Mouse (Mus musculus) activated CD4-positive, CD25-positive, alpha-beta regulatory T cell, adult 4 months (primary cell): Measurements from ENCODE around the gene Ccdc89. TPM values are rescaled to one million over a fixed set of nuclear protein-coding genes. Genes with fewer than 3 reads are reported as not detected.

Source experiments
- ATAC-seq: one replicate; pipeline ENCODE4 v1.8.0; 2017
- polyA plus RNA-seq, 2 experiments: library from polyadenylated mRNA; unstranded; fragments of 100-300 nt; shearing (Covaris generic); gene quantifications; one replicate each; pipeline ENCODE4 v1.2.1; 2017

Gene Ccdc89
- not detected for polyA plus RNA-seq

DNA sequence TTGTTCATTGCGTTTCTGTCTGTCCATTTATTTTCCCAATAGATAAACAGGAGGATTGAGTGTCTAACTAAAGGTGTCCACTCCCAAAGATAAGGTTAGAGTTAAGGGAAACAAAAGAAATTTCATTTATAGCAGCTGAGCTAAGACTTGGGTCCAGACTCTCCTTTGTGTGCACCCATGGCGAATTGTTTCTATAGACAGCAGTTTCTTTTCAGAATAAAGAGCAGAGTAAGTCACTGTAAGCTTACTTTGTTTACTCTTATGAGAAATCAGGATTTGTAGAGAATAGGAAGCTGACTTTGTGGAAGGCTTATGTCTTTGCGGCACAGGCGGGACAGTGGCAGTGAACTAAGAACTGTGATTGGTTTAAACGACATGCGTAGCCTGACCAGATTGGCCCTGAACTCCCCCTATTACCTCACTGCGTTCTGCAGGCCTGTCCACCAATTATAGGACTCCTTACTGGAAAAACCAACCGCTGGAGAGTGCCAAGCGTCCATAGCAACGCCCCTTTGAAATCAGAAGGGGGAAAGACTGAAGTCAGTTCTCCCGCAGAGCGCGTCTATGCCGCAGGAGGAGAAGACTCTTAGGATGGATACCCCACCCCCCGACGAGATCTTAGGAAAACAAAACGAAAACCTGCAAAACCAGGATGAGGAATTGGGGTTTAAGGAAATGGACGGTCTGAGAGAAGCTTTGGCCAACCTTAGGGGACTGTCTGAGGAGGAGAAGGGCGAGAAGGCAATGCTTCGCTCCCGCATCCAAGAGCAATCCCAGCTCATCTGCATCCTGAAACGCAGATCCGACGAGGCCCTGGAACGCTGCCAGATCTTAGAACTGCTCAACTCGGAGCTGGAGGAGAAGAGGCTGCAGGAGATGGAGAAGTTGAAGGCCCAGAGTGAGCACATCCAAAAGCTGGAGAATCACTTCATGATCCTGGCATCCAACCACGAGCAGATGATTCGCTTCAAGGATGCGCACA is at the start of gene Ccdc89:
TSS of gene Ccdc89 (plus strand) at position 558 of the 982 bp plus-strand sequence.
- ATAC-seq: peak; percentile 97

DNA sequence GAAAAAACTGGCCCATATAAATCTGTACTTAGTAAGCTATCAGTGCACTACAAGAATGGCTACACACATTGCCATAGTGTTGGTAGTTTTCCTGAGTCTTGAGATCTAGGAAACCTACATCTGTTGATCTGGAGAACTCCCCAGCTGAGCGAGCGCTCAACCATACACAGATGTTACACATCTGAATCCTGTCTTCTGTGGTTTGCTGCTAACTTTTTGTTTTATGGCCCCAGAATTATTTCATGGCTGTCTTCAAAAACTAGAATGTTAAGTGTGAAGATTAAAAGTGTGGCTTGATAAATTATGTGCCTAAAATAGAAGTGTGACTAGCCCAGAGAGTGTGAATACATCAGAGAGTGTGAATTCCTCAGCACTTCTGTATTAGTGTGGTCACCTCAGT is 42.0 kb upstream of the Ccdc89 start:
- no peak for ATAC-seq

DNA sequence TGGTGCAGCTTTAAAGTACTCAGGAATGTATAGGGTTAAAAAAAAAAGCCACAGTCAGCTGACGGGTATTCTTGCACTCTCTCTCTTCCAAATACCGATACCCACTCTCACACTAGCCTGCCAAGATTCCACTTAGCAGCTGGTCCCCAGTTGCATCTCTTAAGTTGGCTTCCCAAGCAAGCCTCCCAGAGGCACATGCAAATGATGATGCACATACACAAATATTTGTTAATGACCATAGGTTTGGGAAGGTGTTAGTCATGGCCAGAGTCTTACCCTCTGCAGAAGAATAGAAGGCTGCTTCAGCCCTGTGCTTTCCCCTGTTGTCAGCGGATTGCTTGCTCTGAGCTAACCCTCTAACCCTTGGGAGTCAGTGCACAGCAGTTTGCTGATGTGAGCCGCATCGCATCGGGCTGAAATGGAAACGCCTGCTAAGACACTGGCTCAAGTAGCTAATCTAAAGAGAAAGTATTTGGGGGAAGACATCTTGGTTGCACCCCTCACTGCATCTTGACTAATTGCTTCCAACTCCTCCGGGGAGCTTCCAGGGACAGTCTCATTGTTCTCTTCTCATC is 39.4 kb upstream of the Ccdc89 start:
- no peak for ATAC-seq

DNA sequence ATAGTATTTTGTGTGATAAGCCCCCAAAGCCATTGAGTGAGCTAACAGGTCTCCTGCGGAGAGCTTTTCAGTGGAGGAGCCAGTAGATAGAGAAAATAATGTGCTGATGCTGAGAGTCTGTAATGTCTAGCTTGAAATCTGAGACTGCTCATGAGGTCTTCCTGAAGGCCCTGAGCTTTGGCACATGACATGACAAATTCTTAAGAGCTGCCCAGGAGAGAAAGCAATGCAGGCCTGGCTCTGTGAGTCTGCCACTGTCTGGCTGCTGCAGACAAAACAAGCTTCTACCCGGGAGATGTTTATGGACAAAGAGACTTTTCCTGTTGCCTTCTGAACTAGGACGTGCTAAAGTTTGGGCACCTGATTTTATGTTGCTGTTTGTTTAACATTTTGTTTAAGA is 36.6 kb upstream of the Ccdc89 start:
- no peak for ATAC-seq

DNA sequence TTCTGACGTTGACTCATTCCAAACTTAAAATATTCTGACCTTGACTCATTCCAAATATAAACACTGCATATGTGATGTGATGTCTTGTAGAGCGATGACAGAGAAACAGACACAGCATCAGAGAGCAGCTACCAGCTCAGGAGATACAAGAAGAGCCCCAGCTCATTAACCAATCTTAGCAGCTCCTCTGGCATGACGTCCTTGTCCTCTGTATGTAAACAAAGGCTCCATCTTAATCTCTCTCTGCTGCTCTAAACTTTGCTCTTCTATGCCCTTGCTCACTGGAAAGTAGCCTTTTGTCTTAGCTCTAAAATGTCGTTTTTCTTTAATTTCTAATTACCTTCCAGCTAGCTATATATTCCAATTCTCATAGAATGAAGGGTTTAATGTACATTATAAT is 31.3 kb upstream of the Ccdc89 start:
- ATAC-seq: no peak

DNA sequence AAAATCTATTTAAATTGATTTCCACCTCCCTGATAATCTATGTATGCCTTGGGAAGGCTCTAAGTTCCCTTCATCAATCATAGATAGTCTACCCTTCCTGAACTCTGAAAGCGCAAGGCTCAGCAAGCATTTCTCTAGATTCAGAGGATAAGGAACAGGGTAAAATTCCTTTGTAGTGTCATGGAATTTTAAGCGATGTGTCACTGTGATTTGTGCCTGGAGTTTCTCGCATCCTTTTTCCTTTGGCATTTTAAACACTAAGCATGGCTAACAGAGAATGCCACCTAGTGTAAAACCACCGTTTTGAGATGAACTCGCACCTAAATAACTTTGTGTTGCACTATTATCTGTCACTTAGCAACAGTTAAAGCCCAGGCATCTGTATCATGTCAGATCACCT is 30.4 kb upstream of the Ccdc89 start:
- ATAC-seq: no peak

DNA sequence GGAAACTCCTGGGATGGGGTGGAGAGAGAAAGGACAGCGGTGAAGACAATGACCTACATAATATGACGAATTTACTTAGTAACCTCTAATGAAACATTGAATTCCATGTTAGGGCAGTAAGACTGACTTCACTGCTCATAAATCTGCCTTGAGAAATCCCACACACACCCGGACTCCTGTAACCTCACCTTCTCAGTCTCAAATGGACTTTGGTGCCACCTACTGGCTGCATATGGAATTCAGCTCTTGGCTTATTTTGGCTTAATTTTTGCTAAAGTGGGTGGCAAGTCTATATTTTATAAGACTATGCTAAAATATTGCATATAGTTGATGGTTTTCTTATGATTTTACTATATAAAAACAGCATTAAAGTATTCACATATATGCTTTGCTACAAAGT is 16.4 kb upstream of the Ccdc89 start:
- peak; percentile 68 for ATAC-seq

DNA sequence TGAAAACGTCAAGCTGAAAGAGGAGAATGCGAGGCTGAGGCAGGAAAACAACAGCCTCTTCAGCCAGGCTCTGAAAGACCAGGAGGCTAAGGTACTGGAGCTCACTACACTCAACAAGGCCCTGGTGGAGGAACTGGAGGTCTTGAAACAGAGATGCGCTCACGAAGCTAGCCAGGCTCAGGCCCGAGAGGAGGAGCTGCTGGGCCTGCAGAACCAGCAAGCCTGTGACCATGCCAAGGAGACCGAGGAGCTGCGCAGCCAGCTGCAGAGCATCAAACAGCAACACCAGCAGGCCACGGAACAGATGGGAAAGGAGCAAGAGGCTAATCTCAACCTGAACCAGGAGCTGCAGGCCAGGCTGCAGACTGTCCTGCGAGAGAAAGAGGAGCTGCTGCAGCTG is 629 bp downstream of the Ccdc89 start:
- no peak for ATAC-seq

DNA sequence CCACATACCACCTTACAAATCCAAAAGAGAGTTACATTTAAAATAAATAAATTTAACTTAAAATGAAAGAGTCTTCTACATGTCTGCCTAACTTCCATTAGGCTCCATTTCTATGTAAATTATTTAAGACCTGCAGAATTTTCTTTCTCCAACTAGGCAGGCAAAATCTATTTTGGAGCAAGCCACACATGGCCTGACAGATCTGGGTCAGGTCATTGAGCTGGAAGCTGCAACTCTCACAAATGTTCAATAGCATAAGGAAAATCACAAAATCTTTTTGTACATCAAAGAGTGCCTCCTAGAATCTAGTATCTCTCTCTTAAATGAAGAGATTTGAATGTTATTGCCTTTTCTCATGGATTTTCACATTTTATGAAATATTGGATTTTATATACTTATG is 5.8 kb downstream of the Ccdc89 start:
- no peak for ATAC-seq

DNA sequence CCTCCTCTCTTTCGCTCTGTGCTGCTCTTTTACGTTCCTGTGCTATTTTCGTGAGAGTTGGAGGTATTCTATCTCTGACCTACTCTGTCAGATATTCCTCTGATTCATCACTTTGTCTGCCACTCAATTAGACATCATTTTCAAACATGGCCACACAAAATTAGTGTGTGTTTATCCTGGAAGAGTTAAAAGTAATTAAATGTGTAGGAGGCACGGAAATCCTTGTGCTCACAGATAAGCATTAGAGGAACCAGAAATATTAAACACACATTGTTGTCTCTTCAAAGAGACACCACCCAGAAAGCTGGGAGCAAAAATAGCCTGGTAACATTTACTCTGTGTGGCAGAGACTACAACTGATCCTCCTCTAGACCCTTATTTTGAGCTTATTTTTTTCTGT is 13.7 kb downstream of the Ccdc89 start:
- no peak for ATAC-seq

DNA sequence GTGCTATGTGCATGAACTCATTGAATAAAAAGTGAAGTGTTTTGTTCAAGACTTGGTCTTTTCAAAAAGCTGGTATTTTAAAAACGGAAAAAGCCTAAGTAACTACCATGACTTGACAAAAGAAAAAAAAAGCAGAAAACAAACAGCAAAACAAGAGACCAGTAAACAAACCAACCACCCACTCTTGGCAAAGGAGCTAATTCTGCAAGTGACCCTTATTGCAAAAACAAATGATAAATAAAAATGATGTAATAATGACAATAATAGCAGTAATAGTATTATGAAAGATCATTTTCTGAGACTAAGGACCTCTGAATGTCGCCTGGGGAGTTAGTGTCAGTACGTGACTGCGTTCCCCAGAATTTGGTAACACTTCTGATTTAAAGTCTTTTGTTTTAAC is 15.7 kb downstream of the Ccdc89 start:
- no peak for ATAC-seq

DNA sequence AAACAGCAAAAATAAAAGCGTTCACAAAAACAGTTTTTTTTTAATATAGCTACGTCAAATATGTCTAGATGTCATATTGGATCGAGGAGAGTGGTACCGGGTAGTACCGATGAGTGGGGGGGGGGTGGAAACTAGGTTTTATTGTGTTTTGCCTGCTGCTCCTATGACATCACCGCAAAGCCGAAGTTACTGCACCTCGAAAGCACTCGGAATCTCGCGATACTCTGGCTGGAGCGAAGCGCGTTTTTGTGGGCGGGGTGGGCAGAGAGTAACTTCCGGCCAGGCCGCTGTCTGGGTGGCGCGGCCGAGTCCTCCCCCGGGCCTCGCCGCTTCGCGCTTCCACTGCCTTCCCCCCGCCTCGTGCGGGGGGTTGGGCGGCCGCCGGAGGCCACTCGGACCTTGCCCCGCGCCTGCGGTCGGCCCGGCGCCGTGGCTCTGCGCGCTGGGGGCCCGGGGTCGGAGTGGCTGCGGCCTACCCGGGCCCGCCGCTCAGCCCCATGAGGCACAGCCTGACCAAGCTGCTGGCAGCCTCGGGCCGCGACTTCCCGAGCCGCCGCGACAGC is 16.2 kb downstream of the Ccdc89 start, which contains the start of gene Crebzf:
TSS of gene Crebzf (plus strand) at position 212 of the 563 bp plus-strand sequence.
- ATAC-seq: peak; percentile 92

DNA sequence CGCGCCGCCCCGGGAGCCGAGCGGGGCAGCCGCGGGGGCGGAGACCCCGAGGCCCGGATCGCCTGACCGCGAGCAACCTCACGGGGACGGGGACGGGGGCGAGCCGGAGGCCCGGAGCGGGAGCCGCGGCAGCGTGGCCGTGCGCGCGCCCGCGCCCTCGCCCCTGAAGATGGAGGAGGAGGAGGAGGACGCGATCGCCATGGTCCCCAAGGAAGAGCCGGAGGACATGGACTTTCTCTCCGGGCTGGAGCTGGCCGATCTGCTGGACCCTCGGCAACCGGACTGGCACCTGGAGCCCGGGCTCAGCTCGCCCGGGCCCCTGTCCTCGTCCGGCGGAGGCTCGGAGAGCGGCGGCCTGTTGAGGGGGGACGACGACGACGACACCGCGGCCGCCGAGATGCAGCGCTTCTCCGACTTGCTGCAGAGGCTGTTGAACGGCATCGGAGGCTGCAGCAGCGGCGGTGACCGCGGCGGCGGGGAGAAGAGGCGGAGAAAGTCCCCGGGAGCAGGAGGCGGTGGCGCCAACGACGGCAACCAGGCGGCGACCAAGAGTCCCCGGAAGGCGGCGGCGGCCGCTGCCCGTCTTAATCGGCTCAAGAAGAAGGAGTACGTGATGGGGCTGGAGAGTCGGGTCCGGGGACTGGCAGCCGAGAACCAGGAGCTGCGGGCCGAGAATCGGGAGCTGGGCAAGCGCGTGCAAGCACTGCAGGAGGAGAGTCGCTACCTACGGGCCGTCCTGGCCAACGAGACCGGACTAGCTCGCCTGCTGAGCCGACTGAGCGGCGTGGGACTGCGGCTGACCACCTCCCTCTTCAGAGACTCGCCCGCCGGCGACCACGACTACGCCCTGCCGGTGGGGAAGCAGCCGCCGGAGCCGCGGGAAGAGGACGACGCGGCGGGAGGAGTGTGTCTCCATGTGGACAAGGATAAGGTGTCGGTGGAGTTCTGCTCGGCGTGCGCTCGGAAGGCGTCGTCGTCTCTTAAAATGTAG is 17.0 kb downstream of the Ccdc89 start:
- peak; percentile 26 for ATAC-seq

DNA sequence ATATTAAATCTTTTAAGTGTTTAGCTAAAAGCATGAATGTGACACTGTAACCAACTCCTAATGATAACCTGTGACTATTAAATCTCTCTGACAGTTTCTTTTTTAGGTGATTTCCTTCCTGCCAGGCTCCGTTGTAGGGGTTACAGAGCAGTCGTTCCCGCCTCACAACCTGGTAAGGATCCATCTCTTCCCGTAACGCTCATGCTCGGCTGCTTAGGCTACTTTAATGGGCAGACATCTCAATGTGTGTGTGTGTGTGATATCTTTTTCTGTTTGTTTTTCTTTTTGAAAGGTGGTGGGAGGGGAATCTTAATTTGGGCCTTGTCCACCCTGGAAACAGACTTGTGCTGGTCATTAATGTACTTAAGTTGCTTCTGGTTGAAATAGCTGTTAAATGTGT is 17.8 kb downstream of the Ccdc89 start:
- ATAC-seq: no peak

DNA sequence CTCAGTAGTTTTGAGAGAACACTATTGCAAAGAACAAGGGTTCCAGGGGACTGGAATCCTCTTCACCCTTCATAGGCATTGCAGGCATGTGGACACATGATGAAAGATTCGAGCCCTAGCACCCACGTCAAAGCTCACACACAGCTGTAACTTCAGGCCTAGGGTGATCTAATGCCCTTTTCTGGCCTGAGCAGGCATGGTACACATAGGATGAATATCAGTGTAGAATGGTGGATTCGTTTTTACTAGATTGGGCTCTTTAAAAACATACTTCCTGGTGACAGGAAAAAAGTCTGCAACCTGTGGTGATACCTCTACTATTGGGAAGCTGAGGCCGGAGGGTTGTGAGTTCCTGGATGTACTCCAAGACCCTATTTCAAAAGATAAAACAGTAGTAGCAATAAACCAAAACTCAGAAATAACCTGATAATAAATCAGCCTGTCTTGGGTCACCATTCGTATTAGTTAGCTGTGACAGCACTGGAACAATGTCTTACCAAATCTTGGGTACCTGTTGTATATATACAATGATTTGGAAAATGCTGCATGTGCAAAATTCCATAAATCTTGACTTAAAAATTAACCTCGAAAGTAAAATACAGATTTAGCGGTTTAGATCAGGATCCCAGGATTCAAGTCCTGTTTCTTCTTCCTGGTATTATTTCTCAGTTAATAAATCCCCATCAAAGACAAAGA is 29.9 kb downstream of the Ccdc89 start:
- no peak for ATAC-seq

DNA sequence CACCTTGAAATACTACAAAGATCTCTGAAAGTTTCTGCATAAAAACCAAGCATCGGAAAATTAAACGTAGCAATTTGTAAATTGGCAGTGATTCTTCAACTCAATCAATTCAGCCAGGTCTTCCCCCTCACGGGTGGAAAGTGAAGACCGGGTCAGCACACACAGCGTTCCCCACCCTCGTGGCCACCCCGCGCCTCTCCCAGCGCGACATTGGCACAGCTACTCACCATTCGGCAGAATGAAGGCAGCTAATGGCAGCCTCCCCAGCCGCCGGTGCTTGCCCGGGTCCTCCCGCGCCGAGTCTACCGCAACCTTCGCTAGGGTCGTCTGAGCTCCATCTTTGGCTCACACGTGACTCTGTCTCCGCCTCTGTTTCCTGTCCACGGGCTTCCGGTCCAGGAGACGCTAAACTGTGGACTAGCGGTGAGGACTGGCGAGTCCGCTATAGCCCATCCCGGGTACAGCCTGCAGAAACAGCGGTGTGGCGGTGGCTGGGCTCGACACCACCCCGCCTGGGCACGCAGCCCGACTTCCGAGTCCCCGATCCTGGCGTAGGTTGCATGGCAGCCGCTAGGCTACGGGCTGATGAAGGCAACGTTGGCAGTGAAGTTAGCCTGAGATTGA is 30.6 kb downstream of the Ccdc89 start, which contains the start of gene Tmem126a:
TSS of gene Tmem126a (minus strand) at position 385 of the 624 bp plus-strand sequence.
- ATAC-seq: peak; percentile 92

DNA sequence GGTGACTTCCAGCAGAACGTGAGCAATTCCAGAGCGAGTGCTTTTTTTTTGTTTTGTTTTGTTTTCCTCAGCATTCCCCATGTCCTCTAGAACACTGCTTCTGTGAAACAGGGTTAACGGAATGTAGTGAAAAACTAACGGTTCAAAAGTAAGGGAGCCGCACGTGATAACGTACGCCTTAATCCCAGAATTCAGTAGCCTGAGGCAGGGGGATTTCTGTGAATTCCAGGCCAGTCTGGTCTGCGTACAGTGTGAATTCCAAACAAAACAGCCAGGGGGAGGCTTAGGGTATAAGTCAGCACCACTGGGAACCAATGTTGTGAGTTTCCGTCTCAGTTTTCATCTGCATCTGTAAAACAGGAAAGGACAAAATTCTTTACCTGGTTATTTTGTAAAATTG is 31.1 kb downstream of the Ccdc89 start:
- ATAC-seq: peak; percentile 10

DNA sequence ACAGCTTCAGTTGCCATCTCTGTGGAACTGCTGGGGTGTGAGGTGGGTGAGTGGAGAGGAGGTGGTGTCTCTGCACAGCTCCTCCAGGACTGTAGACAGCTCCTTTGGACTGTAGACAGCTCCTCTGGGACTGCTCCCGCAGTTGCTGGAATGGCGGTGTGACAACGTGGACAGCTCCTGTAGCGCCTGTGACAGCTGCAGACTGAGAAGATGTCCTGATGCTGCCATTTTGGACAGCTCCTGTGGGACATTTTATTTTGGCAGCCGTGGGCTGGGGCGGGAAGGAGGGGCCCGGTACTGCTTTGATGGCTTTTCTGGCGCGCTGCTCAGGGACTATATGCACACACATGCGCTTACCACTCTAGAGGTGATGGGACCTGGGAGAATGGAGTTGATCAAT is 34.0 kb downstream of the Ccdc89 start:
- ATAC-seq: no peak

DNA sequence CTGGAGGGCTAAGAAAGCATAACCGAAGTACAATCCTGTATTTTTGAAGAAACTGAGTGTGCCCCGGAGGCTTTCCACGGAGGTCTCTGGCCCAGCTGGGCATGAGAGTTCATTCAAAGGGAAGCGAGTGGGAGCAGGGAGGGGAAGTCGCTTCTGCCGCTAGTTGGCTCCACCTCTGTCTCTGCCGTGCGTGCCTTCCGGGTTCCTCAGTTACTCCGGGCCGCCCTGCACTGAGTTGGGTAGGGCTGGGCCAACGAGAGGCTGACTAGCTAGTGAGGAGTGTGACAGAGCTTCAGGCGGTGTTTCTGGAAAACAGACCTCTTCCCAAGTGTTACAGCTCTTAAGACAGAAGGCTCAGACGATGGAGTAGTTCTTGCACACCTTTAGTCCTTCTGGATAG is 34.6 kb downstream of the Ccdc89 start:
- peak; percentile 24 for ATAC-seq

DNA sequence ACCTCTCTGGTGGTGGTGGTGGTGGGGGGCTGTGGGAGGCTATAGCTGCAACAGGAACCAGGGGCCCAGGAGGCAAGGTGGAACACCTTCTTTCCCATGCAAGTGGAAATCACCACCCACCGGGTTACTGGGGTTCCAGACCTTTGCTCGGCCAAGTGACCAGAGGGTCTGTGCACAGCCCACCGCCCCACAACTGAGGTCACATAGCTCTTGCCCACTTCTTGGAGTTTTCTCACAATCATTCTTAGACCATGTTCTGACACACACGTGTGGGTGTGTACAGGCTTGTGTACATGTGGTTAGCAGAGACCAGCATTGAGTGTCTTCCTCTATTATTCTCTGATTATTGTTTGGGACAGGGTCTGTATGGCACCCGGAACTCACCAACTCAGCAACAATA is 35.1 kb downstream of the Ccdc89 start:
- ATAC-seq: no peak

DNA sequence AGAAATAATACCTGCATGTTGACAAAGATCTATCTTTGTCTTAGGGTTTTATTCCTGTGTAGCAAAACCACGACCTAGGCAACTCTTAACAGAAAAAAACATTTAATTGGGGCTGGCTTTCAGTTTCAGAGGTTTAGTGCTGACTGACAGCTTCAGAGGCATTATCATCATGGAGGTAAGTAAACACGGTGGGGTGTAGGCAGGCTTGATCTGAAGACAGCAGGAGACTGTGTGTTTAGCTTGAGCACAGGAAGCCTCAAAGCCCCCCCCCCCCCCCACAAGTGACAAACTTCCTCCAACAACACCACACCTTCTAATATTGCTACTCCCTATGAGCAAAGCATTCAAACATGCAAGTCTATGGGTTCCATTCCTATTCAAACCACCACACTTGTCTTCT is 47.1 kb downstream of the Ccdc89 start:
- peak; percentile 34 for ATAC-seq
